Mouse (Mus musculus): ENCODE results near the gene Arhgef2. TPM values are rescaled to one million over a fixed set of nuclear protein-coding genes. Genes with fewer than 3 reads are reported as not detected.

Gene Arhgef2
- polyA plus RNA-seq, 1 experiment from 2014 or later, result 97.9 TPM

DNA sequence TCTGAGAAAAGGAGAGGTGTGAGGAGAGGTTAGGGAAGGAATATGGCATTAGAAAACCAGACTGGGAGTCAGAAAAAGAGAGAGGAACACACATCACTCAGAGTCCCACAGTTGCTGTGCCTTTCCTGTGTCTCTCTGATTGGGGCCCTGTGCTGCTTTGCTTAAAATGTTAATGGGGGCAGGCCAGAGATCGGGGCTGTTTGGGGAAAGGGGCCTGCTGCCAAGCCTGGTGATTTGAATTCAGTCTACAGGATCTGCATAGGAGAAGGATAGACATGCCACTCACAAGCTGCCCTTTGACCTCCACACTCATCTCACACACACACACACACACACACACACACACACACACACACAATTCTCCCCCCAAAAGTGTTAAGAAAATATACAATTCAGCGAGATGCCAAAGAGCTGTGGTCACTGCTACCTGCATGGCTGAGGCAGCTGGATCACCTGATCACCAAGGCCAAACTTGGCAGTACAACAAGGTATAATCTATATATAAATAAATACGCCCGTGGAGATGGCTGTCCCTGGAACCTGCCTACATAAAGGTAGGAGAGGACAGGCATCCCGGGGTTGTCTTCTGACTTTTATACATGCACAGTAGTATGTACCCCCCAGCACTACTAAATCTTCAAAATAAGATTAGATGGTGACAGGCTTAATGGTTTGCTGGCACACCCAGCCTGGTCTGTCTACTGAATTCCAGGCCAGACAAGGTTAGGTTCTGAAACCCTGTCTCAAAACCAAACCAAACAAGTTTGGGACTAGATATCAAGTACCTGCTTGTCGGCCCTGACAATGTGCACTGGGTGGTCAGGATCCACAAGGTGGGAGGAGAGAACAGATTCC, 48.0 kb downstream of the Arhgef2 start:
- Histone ChIP-seq H3K27ac (replicated peaks) (no peak overlapping the region; the same call in 1 of the 2 replicates), H3K36me3 (no peaks in the 10 kb centered on the region), H3K9ac (no peak overlapping the region), H3K27me3 (no peaks in the 10 kb centered on the region), H3K9me3 (replicated peaks) (no peaks in the 10 kb centered on the region), H3K4me1 (peaks cover 10% of the 10 kb centered on the region; the same call in 1 of the 2 replicates), H3K4me2 (replicated peaks) (no peak overlapping the region), H3K4me3 (replicated peaks) (no peak overlapping the region)
- WGBS, result 64% methylated on average over 6 of the region's 6 CpGs
- ATAC-seq (ENCODE audit: insufficient number of reproducible peaks, low FRiP score, low TSS enrichment, low read depth), result no peak

DNA sequence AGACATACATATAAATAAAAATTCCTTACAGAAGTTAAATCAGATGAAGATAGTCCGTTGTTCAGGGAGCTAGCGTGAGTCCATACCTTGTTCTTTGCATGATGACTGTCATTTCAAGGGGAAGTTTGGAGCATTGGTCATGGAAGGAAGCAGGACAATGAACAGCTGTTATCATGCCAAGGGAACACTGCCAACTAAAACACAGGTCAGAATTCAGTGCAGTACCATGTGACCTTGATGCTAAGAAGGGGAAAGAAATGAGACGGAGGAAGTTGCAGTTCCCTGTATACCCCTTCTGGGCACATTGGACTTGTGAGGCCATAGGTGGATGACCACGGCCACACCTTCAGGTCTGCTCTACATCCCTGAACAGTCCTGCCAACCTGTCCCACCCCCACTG, 48.9 kb downstream of the Arhgef2 start:
- no peaks in the 10 kb centered on the region for H3K36me3 ChIP-seq
- no peak overlapping the region for H3K4me2 ChIP-seq (replicated peaks)
- peaks cover 10% of the 10 kb centered on the region; the same call in 1 of the 2 replicates for H3K4me1 ChIP-seq
- 57% methylated on average over 4 of the region's 4 CpGs for WGBS
- no peak; the same call in 1 of the 2 replicates for ATAC-seq (ENCODE audit: insufficient number of reproducible peaks, low FRiP score, low TSS enrichment, low read depth)
- H3K9ac ChIP-seq, result no peak overlapping the region
- H3K27me3 ChIP-seq, result no peaks in the 10 kb centered on the region
- no peaks in the 10 kb centered on the region for H3K9me3 ChIP-seq (replicated peaks)
- H3K27ac ChIP-seq (replicated peaks), result no peak overlapping the region; the same call in 1 of the 2 replicates
- H3K4me3 ChIP-seq (replicated peaks), result no peak overlapping the region

DNA sequence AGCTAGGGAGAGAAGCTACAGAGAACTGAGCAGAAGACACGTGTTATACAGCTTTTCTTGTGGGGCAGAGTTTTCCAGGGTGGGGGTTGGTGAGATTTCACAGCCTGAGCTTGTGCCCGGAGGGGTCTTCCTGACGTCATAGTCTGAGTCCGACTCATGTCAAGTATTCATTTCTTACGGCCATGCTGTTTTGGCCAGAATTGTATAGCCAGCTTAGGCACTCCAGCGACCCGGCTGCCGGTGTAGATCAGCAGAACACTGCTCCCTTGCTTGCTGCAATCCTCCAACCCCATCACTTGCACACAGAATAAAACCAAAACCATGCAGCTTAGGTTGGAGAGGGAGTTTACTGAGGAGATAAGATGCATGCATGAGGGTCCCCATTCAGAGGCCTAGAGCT, 49.9 kb downstream of the Arhgef2 start:
- peaks cover 10% of the 10 kb centered on the region; the same call in 1 of the 2 replicates for H3K4me1 ChIP-seq
- H3K4me3 ChIP-seq (replicated peaks), result no peak overlapping the region
- 57% methylated on average over 8 of the region's 8 CpGs for WGBS
- H3K27ac ChIP-seq (replicated peaks), result no peak overlapping the region
- no peaks in the 10 kb centered on the region for H3K36me3 ChIP-seq
- no peak overlapping the region for H3K4me2 ChIP-seq (replicated peaks)
- no peak overlapping the region for H3K9ac ChIP-seq
- H3K27me3 ChIP-seq, result no peaks in the 10 kb centered on the region
- H3K9me3 ChIP-seq (replicated peaks), result no peaks in the 10 kb centered on the region
- ATAC-seq (ENCODE audit: insufficient number of reproducible peaks, low FRiP score, low TSS enrichment, low read depth), result no peak

GRCm38 (mm10) chr3:88658441-88659127, 52.8 kb downstream of the Arhgef2 start:
- Histone ChIP-seq H3K9ac (no peak overlapping the region), H3K36me3 (no peaks in the 10 kb centered on the region), H3K9me3 (replicated peaks) (no peaks in the 10 kb centered on the region), H3K27ac (replicated peaks) (no peak overlapping the region), H3K4me2 (replicated peaks) (no peak overlapping the region), H3K27me3 (no peaks in the 10 kb centered on the region), H3K4me1 (peaks cover 10% of the 10 kb centered on the region; the same call in 1 of the 2 replicates), H3K4me3 (replicated peaks) (no peak overlapping the region)
- no peak for ATAC-seq (ENCODE audit: insufficient number of reproducible peaks, low FRiP score, low TSS enrichment, low read depth)
- WGBS, result 58% methylated on average over 5 of the region's 5 CpGs

DNA sequence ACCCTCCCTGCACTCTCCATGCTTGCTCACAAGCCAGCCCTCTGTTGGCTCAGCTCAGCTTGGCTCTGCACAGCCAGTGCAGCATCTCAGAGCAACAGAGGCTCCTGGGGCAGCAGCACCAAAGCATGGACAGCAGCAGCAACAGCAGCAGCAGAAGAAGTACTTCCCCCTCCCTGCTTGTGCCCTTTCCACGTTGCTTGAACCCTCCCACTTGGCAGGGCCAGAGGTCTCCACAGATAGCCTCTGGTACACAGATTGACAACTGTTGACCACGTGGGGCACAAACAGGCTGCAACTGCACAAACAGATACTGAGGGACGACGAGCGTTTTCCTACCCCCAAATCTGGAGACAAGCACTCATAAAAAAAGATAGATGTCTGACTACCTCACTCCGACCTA, 54.0 kb downstream of the Arhgef2 start:
- WGBS, result 43% methylated on average over 6 of the region's 6 CpGs

DNA sequence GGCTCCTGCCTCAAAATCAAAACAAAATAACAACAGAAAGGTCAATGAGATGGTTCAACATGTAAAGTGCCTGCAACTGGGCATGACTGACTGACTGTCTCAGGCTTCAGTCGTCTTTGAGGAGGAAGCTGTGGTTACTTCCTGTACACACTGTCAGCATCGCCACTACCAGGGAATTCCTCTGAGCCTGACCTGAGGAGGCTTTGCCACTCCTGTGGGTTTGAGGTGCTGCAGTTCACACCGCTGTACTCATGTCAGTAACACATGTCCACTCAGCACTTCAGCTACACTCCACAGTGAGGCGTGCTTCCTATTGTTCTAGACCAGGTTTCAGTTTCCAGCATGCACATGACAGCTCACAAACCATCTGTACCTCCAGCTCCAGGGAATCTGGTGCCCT, 58.3 kb downstream of the Arhgef2 start:
- Histone ChIP-seq H3K27ac (replicated peaks) (no peak overlapping the region), H3K4me1 (no peaks in the 10 kb centered on the region), H3K27me3 (no peaks in the 10 kb centered on the region), H3K36me3 (no peaks in the 10 kb centered on the region), H3K4me3 (replicated peaks) (no peak overlapping the region), H3K9me3 (replicated peaks) (no peaks in the 10 kb centered on the region), H3K4me2 (replicated peaks) (no peak overlapping the region), H3K9ac (no peak overlapping the region)
- WGBS, result 70% methylated on average over 4 of the region's 4 CpGs
- ATAC-seq (ENCODE audit: insufficient number of reproducible peaks, low FRiP score, low TSS enrichment, low read depth), result no peak

More for the DNA sequence above, 54.0 kb downstream of the Arhgef2 start:
- H3K27ac ChIP-seq (replicated peaks), result no peak overlapping the region
- ATAC-seq (ENCODE audit: insufficient number of reproducible peaks, low FRiP score, low TSS enrichment, low read depth), result no peak
- no peak overlapping the region for H3K4me2 ChIP-seq (replicated peaks)
- H3K36me3 ChIP-seq, result no peaks in the 10 kb centered on the region
- no peak overlapping the region for H3K9ac ChIP-seq
- no peaks in the 10 kb centered on the region for H3K27me3 ChIP-seq
- no peaks in the 10 kb centered on the region for H3K9me3 ChIP-seq (replicated peaks)
- H3K4me3 ChIP-seq (replicated peaks), result no peak overlapping the region
- 0 out of 2 replicates have a peak, but pooled peaks cover 5% of the 10 kb centered on the region for H3K4me1 ChIP-seq

DNA sequence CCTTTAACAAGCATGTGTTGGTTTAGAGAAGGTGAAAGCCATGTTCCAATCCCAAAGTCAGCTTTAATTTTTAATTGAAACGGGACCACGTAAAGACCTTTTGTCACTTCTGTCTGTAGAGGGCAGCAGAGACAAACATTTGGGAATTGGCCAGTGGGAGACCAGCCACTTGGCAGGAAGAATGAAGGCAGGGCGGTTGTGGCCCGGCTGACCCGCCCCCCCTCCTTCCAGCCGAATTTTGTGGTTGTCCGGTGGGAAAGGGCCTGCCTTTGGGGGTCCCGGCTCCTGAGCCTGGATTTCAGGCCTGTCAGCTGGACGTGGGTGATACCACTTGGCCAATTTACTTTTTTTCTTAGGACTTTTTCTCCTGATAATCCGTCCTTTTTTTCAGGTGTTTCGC, 71.6 kb downstream of the Arhgef2 start:
- Histone ChIP-seq H3K4me1 (peaks cover 3% of the 10 kb centered on the region; the same call in 1 of the 2 replicates), H3K36me3 (no peaks in the 10 kb centered on the region), H3K9ac (peak overlapping the region; percentile 45), H3K4me2 (replicated peaks) (peak overlapping the region; percentile 64), H3K27me3 (no peaks in the 10 kb centered on the region), H3K9me3 (replicated peaks) (no peaks in the 10 kb centered on the region), H3K4me3 (replicated peaks) (peak overlapping the region; percentile 33), H3K27ac (replicated peaks) (no peak overlapping the region)
- WGBS, result 10% methylated on average over 11 of the region's 11 CpGs
- 0 out of 2 replicates have a peak, but pooled peaks have one; percentile 47 for ATAC-seq (ENCODE audit: insufficient number of reproducible peaks, low FRiP score, low TSS enrichment, low read depth)

DNA sequence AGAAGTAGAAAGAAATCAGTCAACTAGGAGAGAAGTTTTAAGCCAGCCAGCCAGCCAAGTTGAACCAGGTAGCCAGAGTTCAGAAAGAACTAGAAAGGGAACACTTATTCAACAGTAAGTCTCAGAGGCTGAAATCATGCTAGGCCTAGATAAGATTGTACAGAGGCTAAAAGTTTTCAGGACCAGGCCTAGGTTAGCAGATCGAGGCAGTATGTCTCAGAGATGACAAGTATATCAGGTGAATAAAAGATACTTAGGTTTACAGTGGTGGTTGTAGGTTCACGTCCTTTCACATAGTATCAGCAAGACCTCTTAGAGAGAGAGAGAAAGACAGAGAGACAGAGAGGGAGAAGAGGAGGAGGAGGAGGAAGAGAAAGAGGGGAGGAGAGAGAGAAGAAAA, 78.0 kb downstream of the Arhgef2 start:
- Histone ChIP-seq H3K27ac (replicated peaks) (no peak overlapping the region), H3K9me3 (replicated peaks) (no peaks in the 10 kb centered on the region), H3K4me2 (replicated peaks) (no peak overlapping the region), H3K27me3 (no peaks in the 10 kb centered on the region), H3K4me1 (peaks cover 13% of the 10 kb centered on the region), H3K4me3 (replicated peaks) (no peak overlapping the region), H3K36me3 (peaks cover 12% of the 10 kb centered on the region; the same call in 1 of the 2 replicates), H3K9ac (no peak overlapping the region)
- 91% methylated on average over 2 of the region's 2 CpGs for WGBS
- no peak for ATAC-seq (ENCODE audit: insufficient number of reproducible peaks, low FRiP score, low TSS enrichment, low read depth)

DNA sequence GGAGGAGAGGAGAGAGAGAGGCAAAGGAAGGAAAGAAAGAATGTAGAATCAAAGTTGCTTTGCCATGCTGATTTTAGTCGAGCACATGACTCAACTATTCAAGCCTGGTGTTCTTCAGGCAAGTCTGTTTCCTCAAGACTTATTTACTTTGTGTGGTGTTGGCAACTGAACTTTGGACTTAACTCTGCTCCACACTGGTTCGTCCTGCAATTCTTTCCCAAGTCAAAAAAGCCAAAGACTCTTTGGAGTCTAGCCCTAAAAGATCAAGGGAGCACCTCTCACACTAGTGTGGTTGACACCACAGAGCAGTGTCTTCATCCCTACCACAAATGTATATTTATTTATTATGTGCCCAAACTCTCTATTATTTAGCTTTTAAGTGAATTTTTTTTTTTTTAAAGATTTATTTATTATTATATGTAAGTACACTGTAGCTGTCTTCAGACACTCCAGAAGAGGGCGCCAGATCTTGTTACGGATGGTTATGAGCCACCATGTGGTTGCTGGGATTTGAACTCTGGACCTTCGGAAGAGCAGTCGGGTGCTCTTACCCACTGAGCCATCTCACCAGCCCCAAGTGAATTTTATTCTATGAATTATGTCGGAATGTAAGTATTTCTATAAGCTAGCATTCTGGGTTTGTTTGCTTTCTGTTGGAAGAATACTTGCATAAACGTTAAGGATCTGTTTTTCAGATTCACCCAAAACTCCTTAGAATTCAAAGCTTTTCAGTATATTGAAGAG, 78.6 kb downstream of the Arhgef2 start:
- H3K9ac ChIP-seq, result no peak overlapping the region
- no peaks in the 10 kb centered on the region for H3K27me3 ChIP-seq
- peak overlapping the region; percentile 96 for H3K4me3 ChIP-seq (replicated peaks)
- peak overlapping the region; percentile 54 for H3K4me2 ChIP-seq (replicated peaks)
- whole genome bisulfite sequencing, result 56% methylated on average over 8 of the region's 8 CpGs
- peaks cover 13% of the 10 kb centered on the region for H3K4me1 ChIP-seq
- no peaks in the 10 kb centered on the region for H3K9me3 ChIP-seq (replicated peaks)
- peak overlapping the region; percentile 99 for H3K27ac ChIP-seq (replicated peaks)
- peaks cover 17% of the 10 kb centered on the region for H3K36me3 ChIP-seq
- ATAC-seq (ENCODE audit: insufficient number of reproducible peaks, low FRiP score, low TSS enrichment, low read depth), result no peak

DNA sequence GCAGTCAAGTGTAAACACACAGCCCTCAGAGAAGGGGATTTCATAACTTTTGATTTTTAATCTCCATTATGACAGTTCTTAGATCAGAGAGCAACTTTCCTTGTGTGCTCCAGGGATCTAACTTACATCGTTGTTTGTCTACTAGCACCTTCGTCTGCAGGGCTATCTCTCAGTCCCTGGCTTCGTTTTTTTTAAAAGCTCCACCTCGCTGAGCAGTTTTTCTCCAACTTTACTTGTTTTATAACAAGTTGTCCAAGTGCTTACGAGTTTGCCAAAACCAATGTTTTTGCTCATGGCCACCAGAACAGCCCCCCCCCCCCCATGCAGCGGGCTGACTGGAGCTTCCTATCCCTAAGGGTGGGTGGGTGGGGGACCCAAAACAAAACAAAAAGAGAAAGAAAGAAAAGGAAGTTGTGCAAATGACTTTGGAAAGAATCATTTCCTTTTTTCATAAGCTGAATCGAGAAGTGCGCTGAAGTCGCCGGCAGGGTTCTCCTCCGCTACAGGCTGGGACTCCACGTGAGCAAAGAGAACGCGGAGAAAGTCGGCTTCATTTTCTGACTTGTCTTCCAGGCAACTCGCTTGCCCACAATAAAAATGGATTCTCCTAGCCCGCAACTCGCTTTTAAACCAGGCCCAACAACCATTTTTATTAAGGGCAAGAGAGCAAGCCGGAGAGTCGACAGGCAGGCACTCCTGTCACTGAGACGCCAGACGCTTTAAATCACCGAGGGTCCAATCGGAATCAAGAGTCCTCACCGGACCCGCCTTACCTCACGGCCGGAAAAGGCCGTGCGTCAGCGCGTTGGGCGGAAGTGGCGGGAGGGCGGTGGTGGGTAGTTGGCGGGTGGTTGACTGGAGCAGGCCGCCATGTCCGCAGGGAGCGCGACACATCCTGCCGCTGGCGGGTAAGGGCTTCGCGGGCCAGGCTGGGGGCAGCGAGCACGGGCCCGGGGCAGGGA, 79.5 kb downstream of the Arhgef2 start, which contains the start of gene Khdc4:
TSS of gene Khdc4 (plus strand) at position 824 of the 962 bp plus-strand sequence.
- Histone ChIP-seq H3K27ac (replicated peaks) (peak within 1 kb of the TSS; percentile 99), H3K36me3 (peaks cover 26% of the 10 kb centered on the region), H3K27me3 (no peaks in the 10 kb centered on the region), H3K4me2 (replicated peaks) (peak within 1 kb of the TSS; percentile 76), H3K9ac (peak within 1 kb of the TSS; percentile 97), H3K4me3 (replicated peaks) (peak within 1 kb of the TSS; percentile 96), H3K4me1 (peaks cover 13% of the 10 kb centered on the region), H3K9me3 (replicated peaks) (no peaks in the 10 kb centered on the region)
- peak; percentile 99 for ATAC-seq (ENCODE audit: insufficient number of reproducible peaks, low FRiP score, low TSS enrichment, low read depth)
- under 1% methylated on average over 47 of the region's 47 CpGs for WGBS

Measured in embryonic facial prominence, embryonic 15.5 days (tissue).